Mouse (Mus musculus): ENCODE measurements around the gene Dhrs1.

The Dhrs1 gene

GRCm38 (mm10) chr14:55721700-55722437, 23.6 kb downstream of the Dhrs1 start, which contains the start of gene Rabggta:
TSS of gene Rabggta (minus strand) at chr14:55722263.
- in situ Hi-C loops (cut with MseI, MboI): no loop called here

GRCm38 (mm10) chr14:55721076-55721475, 24.4 kb downstream of the Dhrs1 start:
- in situ Hi-C loops (cut with MseI, MboI): no loop called here

GRCm38 (mm10) chr14:55720666-55721065, 24.8 kb downstream of the Dhrs1 start:
- in situ Hi-C loops (cut with MseI, MboI): no loop called here

- in situ Hi-C loops (cut with MseI, MboI): no loop called here
Measured at GRCm38 (mm10) chr14:55719737-55720136, 25.8 kb downstream of the Dhrs1 start.

GRCm38 (mm10) chr14:55716884-55717283, 28.6 kb downstream of the Dhrs1 start:
- in situ Hi-C loops (cut with MseI, MboI): no loop called here

- in situ Hi-C loops (cut with MseI, MboI): no loop called here
Measured at GRCm38 (mm10) chr14:55716271-55716670, 29.2 kb downstream of the Dhrs1 start.

GRCm38 (mm10) chr14:55714893-55715292, 30.6 kb downstream of the Dhrs1 start:
- in situ Hi-C loops (cut with MseI, MboI): no loop called here

GRCm38 (mm10) chr14:55713729-55714122, 31.8 kb downstream of the Dhrs1 start, which contains the start of gene Tgm1:
TSS of gene Tgm1 (minus strand) at chr14:55713926.
- in situ Hi-C loops (cut with MseI, MboI): no loop called here

- in situ Hi-C loops (cut with MseI, MboI): no loop called here
Measured at GRCm38 (mm10) chr14:55713007-55713728, 32.3 kb downstream of the Dhrs1 start.

- in situ Hi-C loops (cut with MseI, MboI): no loop called here
Measured at GRCm38 (mm10) chr14:55711786-55712185, 33.7 kb downstream of the Dhrs1 start.

GRCm38 (mm10) chr14:55709509-55709908, 36.0 kb downstream of the Dhrs1 start:
- in situ Hi-C loops (cut with MseI, MboI): no loop called here

GRCm38 (mm10) chr14:55707397-55707796, 38.1 kb downstream of the Dhrs1 start:
- in situ Hi-C loops (cut with MseI, MboI): no loop called here

- in situ Hi-C loops (cut with MseI, MboI): no loop called here
Measured at GRCm38 (mm10) chr14:55706051-55706600, 39.4 kb downstream of the Dhrs1 start.

GRCm38 (mm10) chr14:55702761-55703160, 42.7 kb downstream of the Dhrs1 start:
- in situ Hi-C loops (cut with MseI, MboI): no loop called here

- in situ Hi-C loops (cut with MseI, MboI): no loop called here
Measured at GRCm38 (mm10) chr14:55701131-55701530, 44.4 kb downstream of the Dhrs1 start.

- in situ Hi-C loops (cut with MseI, MboI): no loop called here
Measured at GRCm38 (mm10) chr14:55697226-55697625, 48.3 kb downstream of the Dhrs1 start.

GRCm38 (mm10) chr14:55689433-55689832, 56.1 kb downstream of the Dhrs1 start:
- in situ Hi-C loops (cut with MseI, MboI): no loop called here

All from mouse trophoblast stem cell (cell line).